Mouse (Mus musculus) ES-E14 (cell line): ENCODE measurements around the gene Slc36a4. TPM values are rescaled to one million over a fixed set of nuclear protein-coding genes. Genes with fewer than 3 reads are reported as not detected.

Experiments
- DNase-seq: peaks from one replicate; pipeline ENCODE4 v3.0.0-alpha.2; 2013; ENCODE audit warnings: low read depth, low spot score
- H3K27ac ChIP-seq: 2 replicates; pipeline ENCODE4 v1.5.1; 2012; ENCODE audit warnings: low read depth, mild to moderate bottlenecking, low read length, moderate library complexity, mixed read lengths; ENCODE audit not compliant: poor library complexity, insufficient read depth, severe bottlenecking
- H3K36me3 ChIP-seq: 2 replicates; pipeline ENCODE4 v1.6.1; 2012; ENCODE audit warnings: mild to moderate bottlenecking, low read length, moderate library complexity, mixed read lengths; ENCODE audit not compliant: control insufficient read depth, poor library complexity, insufficient read depth, severe bottlenecking
- H3K4me1 ChIP-seq, 2 experiments: fragments of 150-350 bp in 1 of 2; sonication (generic) in 1 of 2; 2 replicates each; pipeline ENCODE4 v1.6.1; 2012; ENCODE audit warnings: low read length in 2 of 2, mild to moderate bottlenecking in 1 of 2, mixed read lengths in 1 of 2; ENCODE audit not compliant: control insufficient read depth in 2 of 2, insufficient read depth in 2 of 2, poor library complexity in 1 of 2
- H3K4me3 ChIP-seq, 2 experiments: fragments of 150-350 bp in 1 of 2; sonication (generic) in 1 of 2; 2 replicates each; pipeline ENCODE4 v1.5.1; 2012; ENCODE audit warnings: low read length in 2 of 2, low read depth in 1 of 2, mild to moderate bottlenecking in 1 of 2, mixed read lengths in 1 of 2; ENCODE audit not compliant: insufficient read depth in 1 of 2, poor library complexity in 1 of 2, severe bottlenecking in 1 of 2
- H3K9ac ChIP-seq: 2 replicates; pipeline ENCODE4 v1.6.1; 2012; ENCODE audit warnings: low read depth, mild to moderate bottlenecking, low read length, mixed read lengths; ENCODE audit not compliant: poor library complexity, insufficient read depth, severe bottlenecking
- H3K9me3 ChIP-seq: fragments of 150-350 bp; sonication (generic); 2 replicates; pipeline ENCODE4 v1.6.1; 2012; ENCODE audit warnings: low read depth, mild to moderate bottlenecking, low read length; ENCODE audit not compliant: control insufficient read depth, insufficient read depth
- CHD2 ChIP-seq: IDR thresholded peaks from 2 replicates; pipeline ENCODE4 v1.6.1; 2014; ENCODE audit warnings: mild to moderate bottlenecking, low read depth, low read length, inconsistent platforms
- HCFC1 ChIP-seq: IDR thresholded peaks from 2 replicates; pipeline ENCODE4 v1.6.1; 2012; ENCODE audit warnings: low read length, inconsistent platforms, borderline replicate concordance; ENCODE audit not compliant: insufficient read depth
- MAFK ChIP-seq: IDR thresholded peaks from 2 replicates; pipeline ENCODE4 v1.6.1; 2014; ENCODE audit warnings: mild to moderate bottlenecking, low read depth, low read length, inconsistent platforms; ENCODE audit not compliant: insufficient read depth
- ZC3H11A ChIP-seq: IDR thresholded peaks from 2 replicates; pipeline ENCODE4 v1.6.1; 2012; ENCODE audit warnings: low read depth, mild to moderate bottlenecking, inconsistent platforms, low read length, borderline replicate concordance
- ZNF384 ChIP-seq: IDR thresholded peaks from 2 replicates; pipeline ENCODE4 v1.6.1; 2012; ENCODE audit warnings: low read depth, low read length, inconsistent platforms
- in situ Hi-C, 2 experiments: fragments of 600-800 bp; cut with MboI; formaldehyde crosslinking; loops; one replicate each; pipeline ENCODE4 v1.15.1; 2025; ENCODE audit warnings: low sequenced_read_pairs in 2 of 2, inconsistent platforms in 1 of 2; ENCODE audit not compliant: unreplicated experiment in 2 of 2
- total RNA-seq: library from RNA; depleted of rRNA; stranded (reverse); fragments of 300-350 nt; gene quantifications from 2 replicates; pipeline ENCODE4 v1.2.3, GENCODE M21; 2012; rRNA removed

The Slc36a4 gene
- total RNA-seq, 1 experiment: 3.9 TPM

GRCm38 (mm10) chr9:15792076-15792475 is 82.5 kb downstream of the Slc36a4 start:
- Histone ChIP-seq H3K4me3 (no peak overlapping the region), H3K4me1 (no peaks in the 10 kb centered on the region), H3K27ac (no peak overlapping the region), H3K9me3 (no peaks in the 10 kb centered on the region), H3K36me3 (no peaks in the 10 kb centered on the region), H3K9ac (no peak overlapping the region)
- no peak for DNase-seq
- TF ChIP-seq HCFC1 (no peak), ZNF384 (no peak), MAFK (no peak), CHD2 (no peak), ZC3H11A (no peak)
- in situ Hi-C loops: no loop called here

Other genes with a start within 250 kb of the Slc36a4 start
- 6.4 and 8.7 TPM in 2 replicates for gene Smco4, start 216.3 kb upstream of the Slc36a4 start, total RNA-seq
- 0.31 and 0.37 TPM in 2 replicates for gene Deup1, start 81.8 kb upstream of the Slc36a4 start, total RNA-seq
- gene Mtnr1b, start 164.8 kb downstream of the Slc36a4 start, total RNA-seq: not detected in 2 replicates